Mouse (Mus musculus) heart, adult 2 months (tissue): ENCODE results near the gene Ispd.

ENCODE experiments used
- CTCF ChIP-seq: fragments of 200-600 bp; IDR thresholded peaks from 2 replicates; pipeline ENCODE4 v1.8.1; 2022; ENCODE audit warnings: antibody characterized with exemption, mild to moderate bottlenecking, moderate library complexity
- EP300 ChIP-seq: fragments of 200-500 bp; IDR thresholded peaks from 2 replicates; pipeline ENCODE4 v1.6.1; 2011; ENCODE audit warnings: low read depth, low read length, control low read depth; ENCODE audit not compliant: insufficient read depth
- POLR2A ChIP-seq: fragments of 200-500 bp; IDR thresholded peaks from 2 replicates; pipeline ENCODE4 v1.6.1; 2011; ENCODE audit warnings: mild to moderate bottlenecking, low read depth, low read length, control low read depth; ENCODE audit not compliant: insufficient read depth

- TF ChIP-seq CTCF, result no peak
- TF ChIP-seq POLR2A, result no peak
- TF ChIP-seq EP300, result no peak
These were observed 149.7 kb downstream of the Ispd start for GRCm38 (mm10) chr12:36530920-36531319.
